Mouse (Mus musculus) kidney, adult 18-20 months (tissue): ENCODE results near the gene Nkx2-3.

ENCODE experiments used
- DNase-seq: peaks from one replicate; pipeline ENCODE4 v3.0.0; 2021

The Nkx2-3 gene

GRCm38 (mm10) chr19:43619916-43620479, 7.9 kb downstream of the Nkx2-3 start:
- no peak for DNase-seq

DNA sequence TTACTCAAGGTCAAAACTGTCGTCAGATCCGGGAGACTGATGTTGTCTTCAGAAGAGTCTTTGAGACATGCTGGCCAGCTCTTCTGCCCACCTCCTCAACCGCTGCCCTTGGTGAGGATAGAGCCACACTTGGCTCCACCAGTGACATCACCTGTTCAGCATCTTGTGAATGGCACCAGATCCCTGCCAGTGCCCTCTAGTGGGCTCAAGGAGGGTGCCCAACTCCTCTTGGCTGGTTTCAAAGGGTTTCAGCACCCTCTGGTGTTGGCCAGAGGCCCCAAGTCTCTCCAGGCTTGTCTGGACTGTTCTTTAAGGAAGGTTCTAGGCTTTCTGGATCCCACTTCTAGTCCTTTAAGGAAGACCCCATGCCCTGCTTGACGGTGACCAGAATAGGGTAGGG, 11.8 kb downstream of the Nkx2-3 start:
- peak; percentile 72 for DNase-seq

GRCm38 (mm10) chr19:43626160-43626559, 14.0 kb downstream of the Nkx2-3 start:
- DNase-seq, result no peak

GRCm38 (mm10) chr19:43627345-43627744, 15.2 kb downstream of the Nkx2-3 start:
- DNase-seq, result no peak

- no peak for DNase-seq
These were observed 17.0 kb downstream of the Nkx2-3 start for GRCm38 (mm10) chr19:43629088-43629487.

DNA sequence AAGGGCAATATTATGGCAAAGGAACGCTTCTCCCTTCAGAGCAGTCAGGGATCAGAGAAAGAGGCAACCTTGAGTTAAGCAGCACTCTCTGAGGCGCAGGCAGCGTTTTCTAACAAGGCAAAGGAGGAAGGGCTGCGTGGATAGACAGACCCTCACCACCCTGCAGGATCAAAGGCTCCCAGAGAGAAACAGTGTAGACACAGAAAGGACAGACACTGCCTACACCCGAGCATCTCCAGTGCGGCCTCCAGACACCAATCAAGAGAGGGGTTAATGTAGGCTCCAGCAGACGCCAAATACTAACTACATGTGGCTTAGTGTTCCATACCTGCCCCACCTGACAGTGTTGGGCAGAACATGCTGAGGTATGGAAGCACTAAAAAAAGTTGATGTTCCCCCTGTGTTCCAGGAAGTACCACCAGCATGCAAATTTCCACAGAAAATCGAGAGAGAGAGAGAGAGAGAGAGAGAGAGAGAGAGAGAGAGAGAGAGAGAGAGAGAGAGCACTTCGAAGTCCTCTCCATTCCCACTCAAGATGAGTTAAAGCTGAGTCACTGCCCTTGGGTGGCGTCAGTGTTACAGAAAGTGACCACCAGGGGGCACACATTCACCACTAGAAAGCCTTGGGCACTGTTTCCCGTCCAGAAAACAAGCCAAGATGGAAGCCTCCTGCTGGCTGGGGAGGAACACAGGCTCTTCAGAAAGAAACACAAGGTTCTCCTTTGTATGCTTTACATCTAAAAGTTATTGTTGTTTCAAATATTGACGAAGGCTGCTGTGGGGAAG, 18.5 kb downstream of the Nkx2-3 start:
- DNase-seq, result peak; percentile 86

DNA sequence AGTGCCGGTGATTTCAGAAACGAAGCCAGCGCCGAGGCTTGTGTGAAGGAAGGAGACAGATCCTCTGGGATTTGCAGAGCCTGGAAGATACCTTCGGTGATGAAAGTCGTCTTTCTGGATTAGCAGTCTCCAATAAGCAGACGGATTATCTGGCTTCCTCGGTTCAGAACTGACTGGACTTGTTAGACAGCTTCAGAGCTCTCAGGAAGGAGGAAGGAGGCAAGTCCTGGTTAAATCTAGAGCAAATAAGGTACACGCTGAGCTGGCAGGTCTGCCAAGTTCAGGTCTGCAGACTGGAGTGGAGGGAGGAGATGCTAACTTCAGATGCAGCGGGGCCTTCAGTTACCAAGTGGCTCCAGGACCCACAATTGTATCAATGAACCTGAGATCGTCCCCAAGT, 29.7 kb downstream of the Nkx2-3 start:
- DNase-seq, result no peak

- no peak for DNase-seq
These were observed 30.7 kb downstream of the Nkx2-3 start for GRCm38 (mm10) chr19:43642843-43643242.

DNA sequence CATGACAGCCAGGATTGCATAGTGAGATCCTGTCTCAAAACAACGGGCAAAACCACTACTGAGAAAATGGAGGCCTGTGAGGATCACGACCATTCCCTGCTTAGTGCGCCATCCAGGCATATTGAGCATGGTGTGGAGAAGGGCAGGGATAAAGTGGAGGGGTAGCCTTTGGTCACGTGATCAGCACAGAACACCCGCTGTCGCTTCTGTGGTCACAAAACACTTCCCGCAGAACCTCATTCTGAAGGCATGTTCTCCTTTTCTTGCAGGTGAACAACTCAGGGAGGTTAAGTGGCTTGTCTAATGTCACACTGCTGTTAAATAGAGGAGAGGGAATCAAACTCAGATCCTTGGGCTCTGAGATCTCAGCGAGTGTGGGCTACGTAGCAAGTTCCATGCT, 33.4 kb downstream of the Nkx2-3 start:
- no peak for DNase-seq

DNA sequence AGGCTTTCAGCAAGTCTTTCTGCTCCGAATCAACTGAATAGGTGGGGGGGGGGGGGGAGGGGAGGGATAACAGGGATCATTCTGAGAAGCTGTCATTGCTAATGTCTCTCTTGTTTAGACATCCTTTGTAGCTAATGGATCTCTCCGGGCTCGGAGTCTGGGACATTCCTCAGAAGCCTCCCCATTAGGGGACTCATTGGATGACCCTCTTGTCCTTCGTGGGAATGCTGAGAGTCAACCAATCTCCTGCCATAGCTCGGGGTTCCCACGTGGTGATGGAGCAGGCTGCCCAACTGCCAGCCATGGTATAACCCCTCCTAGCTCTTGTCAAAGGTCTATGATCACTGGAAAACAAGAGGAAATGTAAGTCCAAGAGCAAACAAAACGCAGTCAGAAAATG, 34.7 kb downstream of the Nkx2-3 start:
- DNase-seq, result no peak

DNA sequence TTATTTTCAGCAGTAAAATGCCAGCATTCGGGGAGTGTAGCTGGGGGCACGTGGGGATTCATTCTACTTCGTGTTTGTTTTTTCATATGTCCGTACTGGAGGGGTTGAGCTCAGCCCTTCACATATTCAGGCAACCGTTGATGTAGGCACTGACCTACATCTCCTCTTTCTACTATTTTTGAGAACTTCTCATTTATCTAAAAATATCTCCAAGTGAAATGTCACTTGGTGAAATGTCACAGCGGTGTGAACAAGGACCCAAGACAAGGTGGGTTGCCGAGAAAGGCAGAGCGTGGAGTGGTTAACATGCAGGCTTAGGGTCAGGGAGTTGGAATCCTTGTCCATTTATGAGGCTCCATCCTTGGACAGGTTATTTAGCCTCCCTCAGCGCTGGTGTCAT, 35.1 kb downstream of the Nkx2-3 start:
- no peak for DNase-seq

DNA sequence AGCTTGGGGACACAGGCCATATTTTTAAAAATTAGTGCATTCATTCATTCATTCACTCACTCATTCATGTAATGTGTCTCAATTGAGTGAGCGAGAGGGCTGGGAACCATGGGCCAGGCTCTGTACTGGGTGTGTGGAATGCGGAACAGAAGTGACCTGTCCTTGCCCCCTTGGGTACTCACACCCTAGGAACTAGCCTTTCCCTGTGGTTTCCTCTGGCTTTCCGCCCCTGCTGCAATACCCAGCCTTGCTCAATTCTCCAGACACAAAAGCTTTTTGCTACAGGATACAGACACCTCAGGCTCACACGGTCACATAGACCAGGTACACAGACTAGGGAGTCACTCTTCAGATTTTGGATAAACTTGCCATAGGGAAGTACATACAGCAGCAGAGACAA, 36.2 kb downstream of the Nkx2-3 start:
- no peak for DNase-seq

DNA sequence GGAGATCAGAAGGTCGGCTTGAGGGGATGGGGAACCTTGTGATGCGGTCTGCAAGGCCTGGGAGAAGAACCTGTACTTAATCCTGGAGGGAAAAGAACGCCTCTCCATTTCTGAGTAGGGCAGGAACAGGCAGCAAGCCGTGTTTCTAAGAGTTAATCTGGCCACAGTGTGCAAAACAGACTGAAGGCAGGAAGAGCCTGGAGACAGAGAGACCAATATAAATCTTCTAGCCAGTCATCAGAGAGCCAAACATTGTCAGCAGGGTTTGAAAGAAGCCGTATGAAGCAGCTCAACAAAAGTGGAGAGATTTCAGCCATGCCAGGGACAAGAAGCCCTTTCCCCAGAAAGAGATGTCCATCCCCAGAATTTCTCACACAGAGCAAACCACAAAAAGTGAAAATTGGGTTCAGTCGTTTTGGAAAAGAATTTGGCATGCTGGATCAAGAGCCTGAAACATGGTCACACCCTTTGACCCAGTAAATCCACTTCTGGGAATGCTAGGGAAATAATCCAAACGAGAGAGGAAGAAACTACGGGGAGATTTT, 39.2 kb downstream of the Nkx2-3 start:
- DNase-seq, result no peak

- DNase-seq, result peak; percentile 70
These were observed 43.8 kb downstream of the Nkx2-3 start for GRCm38 (mm10) chr19:43655735-43656492.

DNA sequence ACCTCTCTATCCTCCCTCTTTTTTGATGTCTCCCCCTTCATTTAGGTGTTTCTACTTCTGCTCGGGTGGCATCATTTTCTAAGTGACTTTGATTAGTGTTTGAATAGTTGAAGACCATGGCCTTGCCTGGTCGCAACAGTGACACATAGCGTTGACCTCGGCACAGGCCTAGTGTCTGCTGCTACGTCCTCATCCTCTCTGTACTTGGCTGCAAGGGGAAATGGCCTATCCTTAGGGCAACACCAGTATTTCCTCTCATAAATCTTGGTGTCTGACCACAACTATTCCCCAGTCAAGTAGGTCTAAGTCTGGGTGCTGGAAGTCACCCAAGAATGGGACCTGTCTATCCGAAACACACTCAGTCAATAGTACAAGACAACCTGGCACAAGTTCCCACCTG, 47.5 kb downstream of the Nkx2-3 start:
- DNase-seq, result no peak

GRCm38 (mm10) chr19:43660774-43661173, 48.6 kb downstream of the Nkx2-3 start:
- DNase-seq, result no peak

DNA sequence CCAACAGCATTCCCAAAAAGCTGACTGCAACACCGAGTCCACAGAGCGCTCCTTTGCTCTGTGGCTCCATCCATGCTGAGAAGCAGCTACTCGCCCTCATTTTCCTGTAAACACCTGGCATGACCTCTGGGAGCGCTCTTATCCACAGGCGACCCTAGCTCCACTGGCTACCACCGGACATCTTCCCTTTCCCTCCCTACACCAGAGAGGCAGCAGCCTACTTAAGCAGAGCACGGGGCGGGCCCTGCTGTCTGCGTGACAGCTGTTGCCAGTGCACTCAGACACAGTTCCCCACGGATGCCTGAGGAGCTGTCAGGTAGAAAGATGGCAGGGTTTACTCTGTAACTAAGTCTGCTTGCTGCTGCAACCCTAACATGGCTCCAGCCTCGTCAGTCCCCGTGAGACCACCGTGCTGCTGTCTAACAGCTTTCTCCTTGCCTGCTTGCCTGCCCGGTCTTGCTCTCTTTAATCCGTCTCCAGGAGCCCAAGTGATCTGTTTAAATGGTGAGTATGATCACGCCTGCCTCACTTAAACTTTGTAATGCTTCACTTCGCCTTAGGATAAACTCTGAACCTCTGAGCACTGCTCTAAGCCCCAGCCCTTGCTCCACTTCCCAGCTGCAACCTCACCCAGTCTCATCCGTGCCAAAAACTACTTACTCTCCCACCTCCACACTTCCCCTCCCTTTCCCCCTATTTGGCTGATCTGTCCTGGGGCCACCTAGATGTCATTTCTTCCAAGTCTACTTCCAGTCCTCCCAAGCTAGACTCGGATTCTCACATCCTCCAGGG, 50.2 kb downstream of the Nkx2-3 start:
- DNase-seq, result peak; percentile 47

DNA sequence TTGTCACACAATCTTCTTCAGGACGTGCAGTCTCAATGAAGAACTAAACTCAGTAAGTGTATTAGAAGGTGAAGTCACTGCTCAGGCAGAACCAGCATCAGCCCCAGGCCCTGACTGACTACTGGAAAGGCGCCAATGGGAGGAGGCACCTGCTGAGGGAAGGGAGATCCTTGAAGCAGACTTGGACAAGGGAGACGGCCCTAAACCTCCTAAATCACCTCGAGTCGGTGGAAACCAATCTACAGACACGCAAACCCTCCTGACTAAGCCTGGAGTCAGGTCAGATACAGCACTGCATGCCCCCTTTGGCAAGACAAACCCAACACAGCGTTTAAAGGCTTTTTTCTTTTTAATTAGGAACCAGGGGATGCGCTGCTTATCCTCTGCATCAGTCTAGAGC, 51.3 kb downstream of the Nkx2-3 start:
- DNase-seq, result no peak
